Mouse (Mus musculus) heart, adult 9 months (tissue): Measurements from ENCODE around the gene A1cf.

ENCODE experiments used
- DNase-seq, 2 experiments: peaks; one replicate each; pipeline ENCODE4 v3.0.0; 2022; ENCODE audit warnings: low spot score in 2 of 2

The A1cf gene

GRCm38 (mm10) chr19:31953799-31954198 lies 85.2 kb downstream of the A1cf start:
- no peak for DNase-seq

DNA sequence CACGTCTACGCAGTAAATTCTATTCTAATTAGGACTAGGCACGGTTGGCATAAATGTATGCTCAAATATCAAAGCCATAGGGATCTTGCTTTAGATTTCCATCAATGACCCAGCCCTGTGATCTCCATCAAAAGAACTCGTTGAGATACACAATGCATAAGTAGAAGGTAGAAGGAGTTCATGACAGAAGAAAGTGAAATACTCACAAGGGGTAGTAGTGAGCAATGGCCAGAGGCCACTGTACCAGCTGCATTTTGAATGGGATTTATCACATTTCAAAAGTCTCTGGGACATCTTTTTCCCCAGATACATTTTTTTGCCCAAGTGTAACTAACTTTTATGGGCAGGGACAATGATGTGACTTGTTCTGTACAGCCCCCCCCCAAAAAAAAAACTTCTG lies 85.7 kb downstream of the A1cf start:
- DNase-seq, result no peak

GRCm38 (mm10) chr19:31954696-31955095 lies 86.1 kb downstream of the A1cf start:
- DNase-seq, result no peak

GRCm38 (mm10) chr19:31956359-31956758 lies 87.8 kb downstream of the A1cf start:
- peak in 1 of 2 experiments; percentile 10 for DNase-seq

GRCm38 (mm10) chr19:31960434-31960833 lies 91.9 kb downstream of the A1cf start:
- no peak for DNase-seq

- DNase-seq, result no peak
These were observed 94.6 kb downstream of the A1cf start for GRCm38 (mm10) chr19:31963147-31963546.

- no peak for DNase-seq
These were observed 99.5 kb downstream of the A1cf start for GRCm38 (mm10) chr19:31967933-31968532.

DNA sequence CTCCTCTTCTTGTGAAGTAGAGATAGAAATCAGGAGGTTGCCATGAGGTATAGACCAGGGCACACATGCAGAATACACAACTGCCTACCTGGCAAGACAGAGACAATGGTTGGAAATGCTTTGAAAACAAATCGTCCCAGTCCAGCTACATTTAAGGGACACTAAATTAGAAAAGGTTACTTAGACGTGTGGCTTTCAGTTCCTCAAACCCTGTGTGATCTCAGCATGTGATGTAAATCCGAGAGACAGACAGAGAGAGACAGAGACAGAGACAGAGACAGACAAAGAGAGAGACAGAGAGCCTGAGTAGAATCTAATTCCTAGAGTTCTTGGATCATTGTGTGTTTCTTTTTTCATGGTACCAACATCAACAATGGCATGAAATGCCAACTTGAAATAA lies 102.8 kb downstream of the A1cf start:
- DNase-seq, result no peak

GRCm38 (mm10) chr19:31971998-31972397 lies 103.4 kb downstream of the A1cf start:
- DNase-seq, result peak; percentile 47 to 55

DNA sequence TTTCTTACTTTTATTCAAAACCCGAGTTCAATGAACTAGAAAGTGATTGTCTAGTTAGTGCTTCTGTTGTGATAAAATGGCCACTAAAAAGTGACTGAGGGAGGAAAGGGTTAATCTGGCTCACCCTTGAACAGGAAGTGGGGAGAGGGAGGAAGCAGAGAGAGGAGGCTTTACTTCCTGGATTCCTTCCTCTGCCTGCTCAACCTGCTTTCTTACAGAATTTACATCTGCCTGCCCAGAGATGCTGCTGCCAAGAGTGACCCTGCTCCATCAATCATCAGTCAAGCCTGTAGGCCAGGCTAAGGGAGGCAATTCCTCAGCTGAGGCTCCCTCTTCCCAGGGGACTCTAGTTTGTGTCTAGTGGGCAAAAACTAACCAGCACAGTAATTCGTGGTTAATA lies 107.3 kb downstream of the A1cf start:
- no peak for DNase-seq

DNA sequence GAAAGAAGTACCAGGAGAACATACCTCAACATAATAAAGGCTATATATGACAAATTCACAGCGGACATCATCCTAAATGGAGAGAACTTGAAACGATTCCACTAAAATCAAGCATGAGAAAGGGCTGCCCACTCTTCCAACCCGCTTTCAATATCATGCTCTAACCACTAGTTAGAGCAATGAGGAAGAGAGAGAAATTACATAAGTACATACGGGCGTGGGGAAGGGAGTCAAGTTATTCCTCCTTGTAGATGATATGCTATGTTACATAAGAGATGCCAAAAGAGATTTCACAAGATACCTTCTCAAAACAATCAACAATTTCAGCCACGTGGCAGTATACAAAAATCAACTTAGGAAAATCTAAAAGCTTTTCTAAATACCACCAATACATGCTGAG lies 122.5 kb downstream of the A1cf start:
- DNase-seq, result no peak

DNA sequence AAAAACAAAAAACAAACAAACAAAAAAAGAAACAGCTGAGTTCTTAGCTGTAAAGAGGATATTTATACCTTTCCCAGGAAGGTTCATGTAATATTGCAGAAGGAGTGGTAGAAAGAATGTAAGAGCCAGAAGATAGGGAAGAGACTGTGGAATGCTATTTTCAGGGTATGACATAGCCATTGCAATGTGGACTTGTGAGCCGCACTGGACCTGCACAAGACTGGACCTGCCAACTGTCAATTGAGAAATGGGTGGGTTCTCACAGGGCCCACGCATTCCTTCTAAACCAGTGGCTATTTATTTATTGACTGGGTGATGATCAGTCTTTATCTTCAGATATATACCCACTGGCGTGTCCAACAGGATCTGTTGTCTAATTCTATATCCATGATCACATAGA lies 128.4 kb downstream of the A1cf start:
- DNase-seq, result no peak
